Comparison of ENCODE assay signal across 1 mouse cellular context in genomic region chr6:38433261-38434033, GRCm38 (mm10).
TF ChIP-seq lines count a peak whose summit lies in the region.

Ubn2 (plus strand) TSS chr6:38433950.

TF ChIP-seq in MEL, 35 proteins besides CTCF, POLR2A, EP300 and RAD21 (continued from another document):
- TF ChIP-seq CHD2 (IDR thresholded peaks at IDR 0.05; ENCODE audit: low read length) (no peak), KAT2A (conservative IDR thresholded peaks at IDR 0.05; ENCODE audit: low read depth, low read length) (no peak; the same call in 1 of the 2 replicates), BHLHE40 (IDR thresholded peaks at IDR 0.05; ENCODE audit: borderline replicate concordance, low read depth, low read length) (peak; percentile 14; the same call in 1 of the 2 replicates), POLR2AphosphoS5 (IDR thresholded peaks at IDR 0.05; ENCODE audit: borderline replicate concordance, low read depth, low read length) (0 out of 2 replicates have a peak, but pooled peaks have one; percentile 35)
